Mouse (Mus musculus) neural tube, embryonic 13.5 days (tissue): ENCODE results near the gene Phpt1. TPM values are rescaled to one million over a fixed set of nuclear protein-coding genes. Genes with fewer than 3 reads are reported as not detected.

Source experiments
- ATAC-seq: fragments of 200-750 bp; cut with Nextera tagmentation; 2 replicates; pipeline ENCODE4 v1.8.0; 2017; ENCODE audit warnings: low read depth, mild to moderate bottlenecking, moderate TSS enrichment, moderate library complexity
- H3K27ac ChIP-seq: fragments of 300-500 bp; sonication (generic); replicated peaks from 2 replicates; pipeline ENCODE4 v1.5.1; 2015; ENCODE audit warnings: moderate library complexity, mild to moderate bottlenecking, inconsistent platforms
- H3K27me3 ChIP-seq: fragments of 300-500 bp; sonication (generic); 2 replicates; pipeline ENCODE4 v1.6.1; 2015; ENCODE audit warnings: mild to moderate bottlenecking, inconsistent platforms
- H3K36me3 ChIP-seq: fragments of 300-500 bp; sonication (generic); 2 replicates; pipeline ENCODE4 v1.6.1; 2015; ENCODE audit warnings: mild to moderate bottlenecking, inconsistent platforms
- H3K4me1 ChIP-seq: fragments of 300-500 bp; sonication (generic); replicated peaks from 2 replicates; pipeline ENCODE4 v1.6.1; 2015; ENCODE audit warnings: inconsistent platforms
- H3K4me2 ChIP-seq: fragments of 300-500 bp; sonication (generic); 2 replicates; pipeline ENCODE4 v1.6.1; 2015; ENCODE audit warnings: inconsistent platforms, mild to moderate bottlenecking, moderate library complexity
- H3K4me3 ChIP-seq: fragments of 300-500 bp; sonication (generic); 2 replicates; pipeline ENCODE4 v1.5.1; 2015; ENCODE audit warnings: mild to moderate bottlenecking, inconsistent platforms
- H3K9ac ChIP-seq: fragments of 300-500 bp; sonication (generic); 2 replicates; pipeline ENCODE4 v1.6.1; 2015; ENCODE audit warnings: moderate library complexity, mild to moderate bottlenecking, inconsistent platforms
- H3K9me3 ChIP-seq: fragments of 300-500 bp; sonication (generic); 2 replicates; pipeline ENCODE4 v1.6.1; 2016; ENCODE audit warnings: inconsistent platforms
- WGBS: fragments of 180-500 bp; shearing (Covaris S2); methylation state at CpG from one replicate; pipeline ENCODE4 v1.1.7; 2015; 5-methylcytosine and 5-hydroxymethylcytosine counted together
- polyA plus RNA-seq: library from polyadenylated mRNA; unstranded; fragments of >200 nt; fragmentation: Nextera tagmentation; extraction: Ambion mirVana; gene quantifications from 2 replicates; pipeline ENCODE4 v1.2.1, GENCODE M21; 2015

Gene Phpt1
- 180 and 188 TPM in 2 replicates for polyA plus RNA-seq

- H3K4me2 ChIP-seq = peak within 1 kb of the TSS; percentile 96
- peaks cover 42% of the 10 kb centered on the region for H3K27me3 ChIP-seq
- WGBS = under 1% methylated on average over 43 of the region's 45 CpGs
- peak within 1 kb of the TSS; percentile 61 for H3K4me3 ChIP-seq
- peak; percentile 98 for ATAC-seq
- H3K36me3 ChIP-seq = peaks cover 34% of the 10 kb centered on the region
- peak within 1 kb of the TSS; percentile 91 for H3K27ac ChIP-seq
- H3K9me3 ChIP-seq = no peaks in the 10 kb centered on the region
- peak within 1 kb of the TSS; percentile 78 for H3K9ac ChIP-seq
- H3K4me1 ChIP-seq = peaks cover 60% of the 10 kb centered on the region
These were observed at the start of gene Phpt1, which contains the start of gene Mamdc4 for GRCm38 (mm10) chr2:25574579-25575431. TSS of gene Phpt1 (minus strand) at chr2:25575224. TSS of gene Mamdc4 (minus strand) at chr2:25574845.

- Histone ChIP-seq H3K4me2 (peak within 1 kb of the TSS; percentile 84), H3K4me1 (peaks cover 17% of the 10 kb centered on the region), H3K27ac (peak within 1 kb of the TSS; percentile 65), H3K27me3 (peaks cover 23% of the 10 kb centered on the region), H3K9ac (peak within 1 kb of the TSS; percentile 80), H3K36me3 (no peaks in the 10 kb centered on the region), H3K4me3 (peak within 1 kb of the TSS; percentile 54), H3K9me3 (no peaks in the 10 kb centered on the region)
- ATAC-seq = peak; percentile 96
- 7% methylated on average over 34 of the region's 34 CpGs for WGBS
These were observed 46.5 kb upstream of the Phpt1 start, which contains the start of gene Tmem141 for GRCm38 (mm10) chr2:25621229-25622200. TSS of gene Tmem141 (minus strand) at chr2:25622005.

- no peak overlapping the region for H3K27ac ChIP-seq
- 90% methylated on average over 4 of the region's 4 CpGs for WGBS
These were observed 45.8 kb upstream of the Phpt1 start for GRCm38 (mm10) chr2:25620852-25621228.

GRCm38 (mm10) chr2:25620386-25620785 lies 45.4 kb upstream of the Phpt1 start:
- 88% methylated on average over 6 of the region's 6 CpGs for WGBS
- Histone ChIP-seq H3K9me3 (no peaks in the 10 kb centered on the region), H3K4me1 (peaks cover 23% of the 10 kb centered on the region), H3K27ac (no peak overlapping the region), H3K36me3 (no peaks in the 10 kb centered on the region), H3K9ac (no peak overlapping the region), H3K4me2 (no peak overlapping the region), H3K4me3 (no peak overlapping the region), H3K27me3 (peaks cover 35% of the 10 kb centered on the region)
- no peak for ATAC-seq

More at GRCm38 (mm10) chr2:25620852-25621228, 45.8 kb upstream of the Phpt1 start:
- peak overlapping the region; percentile 84; the same call in 1 of the 2 replicates for H3K4me2 ChIP-seq
- H3K4me1 ChIP-seq = peaks cover 23% of the 10 kb centered on the region
- no peaks in the 10 kb centered on the region for H3K36me3 ChIP-seq
- no peaks in the 10 kb centered on the region for H3K9me3 ChIP-seq
- peak overlapping the region; percentile 54; the same call in 1 of the 2 replicates for H3K4me3 ChIP-seq
- peaks cover 30% of the 10 kb centered on the region for H3K27me3 ChIP-seq
- 0 out of 2 replicates have a peak overlapping the region, but pooled peaks have one; percentile 80 for H3K9ac ChIP-seq
- ATAC-seq = no peak

GRCm38 (mm10) chr2:25617578-25617977 lies 42.6 kb upstream of the Phpt1 start, which contains the start of gene Ccdc183:
TSS of gene Ccdc183 (minus strand) at chr2:25617678.
- Histone ChIP-seq H3K9me3 (no peaks in the 10 kb centered on the region), H3K4me3 (no peak within 1 kb of the TSS), H3K4me1 (peaks cover 23% of the 10 kb centered on the region), H3K27me3 (peaks cover 52% of the 10 kb centered on the region), H3K27ac (no peak within 1 kb of the TSS), H3K4me2 (no peak within 1 kb of the TSS), H3K9ac (no peak within 1 kb of the TSS), H3K36me3 (no peaks in the 10 kb centered on the region)
- WGBS = 81% methylated on average over 3 of the region's 3 CpGs
- no peak for ATAC-seq

- ATAC-seq = no peak
- Histone ChIP-seq H3K9me3 (no peaks in the 10 kb centered on the region), H3K4me2 (no peak overlapping the region), H3K4me3 (no peak overlapping the region), H3K36me3 (no peaks in the 10 kb centered on the region), H3K4me1 (peaks cover 14% of the 10 kb centered on the region), H3K27ac (no peak overlapping the region), H3K9ac (no peak overlapping the region), H3K27me3 (peaks cover 61% of the 10 kb centered on the region)
- 23% methylated on average over 22 of the region's 22 CpGs for WGBS
These were observed 41.4 kb upstream of the Phpt1 start for GRCm38 (mm10) chr2:25616398-25616797.

- peak; percentile 15; the same call in 1 of the 2 replicates for ATAC-seq
- Histone ChIP-seq H3K4me2 (peak overlapping the region; percentile 67), H3K27me3 (peaks cover 22% of the 10 kb centered on the region; the same call in 1 of the 2 replicates), H3K9me3 (no peaks in the 10 kb centered on the region), H3K9ac (peak overlapping the region; percentile 35; the same call in 1 of the 2 replicates), H3K4me1 (peaks cover 26% of the 10 kb centered on the region), H3K36me3 (no peaks in the 10 kb centered on the region), H3K4me3 (peak overlapping the region; percentile 74), H3K27ac (peak overlapping the region; percentile 94)
- 69% methylated on average over 10 of the region's 10 CpGs for WGBS
These were observed 33.6 kb upstream of the Phpt1 start for GRCm38 (mm10) chr2:25608671-25609070.

GRCm38 (mm10) chr2:25607761-25608622 lies 33.0 kb upstream of the Phpt1 start, which contains the start of gene Rabl6:
TSS of gene Rabl6 (minus strand) at chr2:25608521.
- peak; percentile 92 for ATAC-seq
- Histone ChIP-seq H3K27ac (peak within 1 kb of the TSS; percentile 94), H3K27me3 (peaks cover 21% of the 10 kb centered on the region; the same call in 1 of the 2 replicates), H3K4me2 (peak within 1 kb of the TSS; percentile 67), H3K9me3 (no peaks in the 10 kb centered on the region), H3K9ac (peak within 1 kb of the TSS; percentile 98), H3K36me3 (no peaks in the 10 kb centered on the region), H3K4me1 (peaks cover 26% of the 10 kb centered on the region), H3K4me3 (peak within 1 kb of the TSS; percentile 74)
- WGBS = under 1% methylated on average over 75 of the region's 80 CpGs

GRCm38 (mm10) chr2:25602526-25602925 lies 27.5 kb upstream of the Phpt1 start:
- Histone ChIP-seq H3K27ac (no peak overlapping the region), H3K27me3 (no peaks in the 10 kb centered on the region), H3K9me3 (no peaks in the 10 kb centered on the region), H3K9ac (no peak overlapping the region), H3K4me3 (no peak overlapping the region), H3K36me3 (peaks cover 54% of the 10 kb centered on the region), H3K4me1 (peaks cover 16% of the 10 kb centered on the region), H3K4me2 (no peak overlapping the region)
- ATAC-seq = no peak
- WGBS = 98% methylated on average over 5 of the region's 5 CpGs

- Histone ChIP-seq H3K9ac (no peak overlapping the region), H3K4me3 (no peak overlapping the region), H3K4me2 (no peak overlapping the region), H3K4me1 (no peaks in the 10 kb centered on the region), H3K27me3 (no peaks in the 10 kb centered on the region), H3K36me3 (peaks cover 79% of the 10 kb centered on the region), H3K9me3 (no peaks in the 10 kb centered on the region), H3K27ac (no peak overlapping the region)
- 96% methylated on average over 2 of the region's 2 CpGs for WGBS
- ATAC-seq = no peak
These were observed 25.0 kb upstream of the Phpt1 start for GRCm38 (mm10) chr2:25600037-25600436.

- no peak for ATAC-seq
- H3K27ac ChIP-seq = no peak overlapping the region
- H3K4me2 ChIP-seq = no peak overlapping the region
- no peaks in the 10 kb centered on the region for H3K27me3 ChIP-seq
- no peak overlapping the region for H3K9ac ChIP-seq
- WGBS = 90% methylated on average over 1 of the region's 1 CpGs
- no peaks in the 10 kb centered on the region for H3K9me3 ChIP-seq
- no peak overlapping the region for H3K4me3 ChIP-seq
- no peaks in the 10 kb centered on the region for H3K4me1 ChIP-seq
- peaks cover 87% of the 10 kb centered on the region for H3K36me3 ChIP-seq
These were observed 23.7 kb upstream of the Phpt1 start for GRCm38 (mm10) chr2:25598749-25599148.
